Mouse (Mus musculus) NIH3T3 (cell line): ENCODE results near the gene Vmn1r143.
"Not testable (repeated sequence)": the region's sequence is repeated elsewhere in the genome, so short reads cannot be mapped to it uniquely, and the experiment has no call there.

Experiments
- DNase-seq: peaks from one replicate; pipeline ENCODE4 v3.0.0-alpha.2; 2012; ENCODE audit warnings: low read depth

The Vmn1r143 gene

DNA sequence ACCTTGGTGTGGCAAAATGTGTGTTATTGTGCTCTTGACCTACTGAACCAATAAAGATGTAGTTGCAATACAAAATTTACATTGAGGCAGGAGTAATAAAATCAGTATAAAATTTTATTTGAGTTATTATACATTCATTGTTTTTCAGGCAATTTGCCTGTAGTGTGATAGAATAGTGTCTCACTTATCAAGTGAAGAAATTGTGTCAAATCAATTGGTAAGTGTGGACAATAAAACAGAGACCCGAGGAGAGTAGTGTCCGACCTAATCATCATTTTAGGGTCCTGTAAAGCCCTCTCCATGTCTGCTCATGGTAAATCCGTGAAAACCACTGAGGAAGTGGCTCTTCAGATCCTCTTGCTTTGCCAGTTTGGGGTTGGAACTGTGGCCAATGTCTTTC, at the start of gene Vmn1r143:
TSS of gene Vmn1r143 (plus strand) at position 301 of the 400 bp plus-strand sequence.
- DNase-seq = not testable (repeated sequence)

DNA sequence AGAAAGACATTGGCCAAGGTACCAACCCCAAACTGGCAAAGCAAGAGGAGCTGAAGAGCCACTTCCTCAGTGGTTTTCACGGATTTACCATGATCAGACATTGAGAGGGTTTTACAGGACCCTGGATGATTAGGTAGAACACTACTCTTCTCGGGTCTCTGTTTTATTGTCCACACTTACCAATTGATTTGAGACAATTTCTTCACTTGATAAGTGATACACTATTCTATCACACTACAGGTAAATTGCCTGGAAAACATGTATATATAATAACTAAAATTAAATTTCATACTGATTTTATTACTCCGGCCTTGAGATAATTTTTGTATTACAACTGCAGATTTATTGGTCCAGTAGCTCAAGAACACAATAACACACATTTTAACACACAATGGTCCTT, 25.2 kb upstream of the Vmn1r143 start, which contains the start of gene Vmn1r142:
TSS of gene Vmn1r142 (minus strand) at position 101 of the 400 bp plus-strand sequence.
- DNase-seq = not testable (repeated sequence)

DNA sequence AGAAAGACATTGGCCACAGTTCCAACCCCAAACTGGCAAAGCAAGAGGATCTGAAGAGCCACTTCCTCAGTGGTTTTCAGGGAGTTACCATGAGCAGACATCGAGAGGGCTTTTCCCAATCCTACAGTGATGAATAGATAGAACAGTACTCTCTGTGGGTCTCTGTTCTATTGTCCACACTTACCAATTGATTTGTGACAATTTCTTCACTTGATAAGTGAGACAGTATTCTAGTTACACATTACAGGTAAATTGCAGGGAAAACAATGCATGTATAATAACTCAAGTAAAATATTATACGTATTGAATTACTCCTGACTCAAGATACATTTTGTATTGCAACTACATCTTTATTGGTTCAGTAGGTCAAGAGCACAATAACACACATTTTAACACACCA, 12.0 kb downstream of the Vmn1r143 start, which contains the start of gene Gm8653:
TSS of gene Gm8653 (minus strand) at position 101 of the 400 bp plus-strand sequence.
- not testable (repeated sequence) for DNase-seq

- not testable (repeated sequence) for DNase-seq
Observed at GRCm38 (mm10) chr7:22229384-22229783, 40.2 kb downstream of the Vmn1r143 start, which contains the start of gene Gm8453. Gm8453 (minus strand) TSS chr7:22229484.
